Mouse (Mus musculus) forebrain, embryonic 15.5 days (tissue): ENCODE data around the gene Cmss1. TPM values are rescaled to one million over a fixed set of nuclear protein-coding genes. Genes with fewer than 3 reads are reported as not detected.

ENCODE experiments used
- ATAC-seq: fragments of 200-750 bp; cut with Nextera tagmentation; replicated peaks from 2 replicates; pipeline ENCODE4 v1.8.0; 2017; ENCODE audit warnings: mild to moderate bottlenecking, moderate TSS enrichment, moderate library complexity
- H3K27ac ChIP-seq: fragments of 300-500 bp; sonication (generic); replicated peaks from 2 replicates; pipeline ENCODE4 v1.5.1; 2015; ENCODE audit warnings: mild to moderate bottlenecking, inconsistent platforms
- H3K27me3 ChIP-seq: fragments of 300-500 bp; sonication (generic); 2 replicates; pipeline ENCODE4 v1.6.1; 2015; ENCODE audit warnings: inconsistent platforms
- H3K36me3 ChIP-seq: fragments of 300-500 bp; sonication (generic); 2 replicates; pipeline ENCODE4 v1.6.1; 2015; ENCODE audit warnings: mild to moderate bottlenecking, inconsistent platforms
- H3K4me1 ChIP-seq: fragments of 300-500 bp; sonication (generic); 2 replicates; pipeline ENCODE4 v1.6.1; 2015; ENCODE audit warnings: inconsistent platforms
- H3K4me2 ChIP-seq: fragments of 300-500 bp; sonication (generic); replicated peaks from 2 replicates; pipeline ENCODE4 v1.6.1; 2015; ENCODE audit warnings: mild to moderate bottlenecking, inconsistent platforms
- H3K4me3 ChIP-seq: fragments of 300-500 bp; sonication (generic); 2 replicates; pipeline ENCODE4 v1.5.1; 2015; ENCODE audit warnings: mild to moderate bottlenecking, inconsistent platforms
- H3K9ac ChIP-seq: fragments of 300-500 bp; sonication (generic); replicated peaks from 2 replicates; pipeline ENCODE4 v1.6.1; 2015; ENCODE audit warnings: mild to moderate bottlenecking, inconsistent platforms
- H3K9me3 ChIP-seq: fragments of 300-500 bp; sonication (generic); 2 replicates; pipeline ENCODE4 v1.6.1; 2016; ENCODE audit warnings: inconsistent platforms
- WGBS: fragments of 180-500 bp; shearing (Covaris S2); methylation state at CpG from one replicate; pipeline ENCODE4 v1.1.7; 2015; ENCODE audit warnings: mixed read lengths; 5-methylcytosine and 5-hydroxymethylcytosine counted together
- polyA plus RNA-seq: library from polyadenylated mRNA; unstranded; fragments of >200 nt; fragmentation: Nextera tagmentation; extraction: Ambion mirVana; gene quantifications from 2 replicates; pipeline ENCODE4 v1.2.1, GENCODE M21; 2015

Cmss1 gene
- polyA plus RNA-seq, 1 experiment from 2014 or later, result 41.8 TPM

- Histone ChIP-seq H3K36me3 (no peaks in the 10 kb centered on the region), H3K4me1 (no peaks in the 10 kb centered on the region), H3K4me3 (no peak overlapping the region), H3K27ac (no peak overlapping the region), H3K9me3 (no peaks in the 10 kb centered on the region), H3K9ac (no peak overlapping the region), H3K4me2 (no peak overlapping the region), H3K27me3 (no peaks in the 10 kb centered on the region)
- ATAC-seq, result no peak
- WGBS, result 81% methylated on average over 15 of the region's 15 CpGs
These were observed 217.0 kb downstream of the Cmss1 start for GRCm38 (mm10) chr16:57389566-57390251.

- H3K4me3 ChIP-seq, result no peak overlapping the region
- H3K4me1 ChIP-seq, result no peaks in the 10 kb centered on the region
- no peak overlapping the region for H3K27ac ChIP-seq
- no peaks in the 10 kb centered on the region for H3K9me3 ChIP-seq
- no peaks in the 10 kb centered on the region for H3K27me3 ChIP-seq
- no peak overlapping the region for H3K9ac ChIP-seq
- H3K36me3 ChIP-seq, result no peaks in the 10 kb centered on the region
- ATAC-seq, result no peak
- H3K4me2 ChIP-seq, result no peak overlapping the region
- 97% methylated on average over 2 of the region's 2 CpGs for WGBS
These were observed 222.4 kb downstream of the Cmss1 start for GRCm38 (mm10) chr16:57384274-57384673.

- H3K4me2 ChIP-seq, result no peak overlapping the region
- H3K36me3 ChIP-seq, result no peaks in the 10 kb centered on the region
- H3K27me3 ChIP-seq, result no peaks in the 10 kb centered on the region
- 77% methylated on average over 8 of the region's 8 CpGs for WGBS
- H3K4me1 ChIP-seq, result no peaks in the 10 kb centered on the region
- H3K27ac ChIP-seq, result no peak overlapping the region
- H3K9ac ChIP-seq, result no peak overlapping the region
- ATAC-seq, result no peak
- H3K9me3 ChIP-seq, result no peaks in the 10 kb centered on the region
- no peak overlapping the region for H3K4me3 ChIP-seq
These were observed 223.2 kb downstream of the Cmss1 start for GRCm38 (mm10) chr16:57383266-57383971.

GRCm38 (mm10) chr16:57378631-57379330 lies 227.9 kb downstream of the Cmss1 start:
- Histone ChIP-seq H3K36me3 (no peaks in the 10 kb centered on the region), H3K27ac (no peak overlapping the region), H3K4me2 (no peak overlapping the region), H3K9me3 (no peaks in the 10 kb centered on the region), H3K4me3 (no peak overlapping the region), H3K9ac (no peak overlapping the region), H3K4me1 (no peaks in the 10 kb centered on the region), H3K27me3 (no peaks in the 10 kb centered on the region)
- ATAC-seq, result no peak
- 89% methylated on average over 9 of the region's 9 CpGs for WGBS

- Histone ChIP-seq H3K4me3 (no peak overlapping the region), H3K9ac (no peak overlapping the region), H3K4me1 (no peaks in the 10 kb centered on the region), H3K4me2 (no peak overlapping the region), H3K9me3 (no peaks in the 10 kb centered on the region), H3K27ac (no peak overlapping the region), H3K36me3 (no peaks in the 10 kb centered on the region), H3K27me3 (no peaks in the 10 kb centered on the region)
- ATAC-seq, result no peak
- 84% methylated on average over 7 of the region's 7 CpGs for WGBS
These were observed 231.3 kb downstream of the Cmss1 start for GRCm38 (mm10) chr16:57375248-57375837.

GRCm38 (mm10) chr16:57372156-57372555 lies 234.5 kb downstream of the Cmss1 start:
- no peak overlapping the region for H3K27ac ChIP-seq

GRCm38 (mm10) chr16:57369846-57370496 lies 236.7 kb downstream of the Cmss1 start:
- no peaks in the 10 kb centered on the region for H3K36me3 ChIP-seq
- no peak overlapping the region for H3K4me3 ChIP-seq
- H3K27ac ChIP-seq, result no peak overlapping the region
- 89% methylated on average over 8 of the region's 8 CpGs for WGBS
- no peaks in the 10 kb centered on the region for H3K4me1 ChIP-seq
- ATAC-seq, result no peak
- H3K9ac ChIP-seq, result no peak overlapping the region
- H3K9me3 ChIP-seq, result no peaks in the 10 kb centered on the region
- no peaks in the 10 kb centered on the region for H3K27me3 ChIP-seq
- H3K4me2 ChIP-seq, result no peak overlapping the region

More at GRCm38 (mm10) chr16:57372156-57372555, 234.5 kb downstream of the Cmss1 start:
- no peak overlapping the region for H3K9ac ChIP-seq
- H3K4me3 ChIP-seq, result no peak overlapping the region
- no peak overlapping the region for H3K4me2 ChIP-seq
- no peaks in the 10 kb centered on the region for H3K36me3 ChIP-seq
- H3K4me1 ChIP-seq, result no peaks in the 10 kb centered on the region
- H3K9me3 ChIP-seq, result no peaks in the 10 kb centered on the region
- no peaks in the 10 kb centered on the region for H3K27me3 ChIP-seq
- 94% methylated on average over 3 of the region's 3 CpGs for WGBS
- no peak for ATAC-seq

GRCm38 (mm10) chr16:57366941-57367694 lies 239.5 kb downstream of the Cmss1 start:
- no peaks in the 10 kb centered on the region for H3K36me3 ChIP-seq
- H3K4me2 ChIP-seq, result no peak overlapping the region
- H3K9me3 ChIP-seq, result no peaks in the 10 kb centered on the region
- 83% methylated on average over 18 of the region's 18 CpGs for WGBS
- no peak overlapping the region for H3K9ac ChIP-seq
- 0 out of 2 replicates have a peak, but pooled peaks cover 5% of the 10 kb centered on the region for H3K4me1 ChIP-seq
- H3K27me3 ChIP-seq, result no peaks in the 10 kb centered on the region
- H3K27ac ChIP-seq, result no peak overlapping the region
- no peak for ATAC-seq
- H3K4me3 ChIP-seq, result no peak overlapping the region

GRCm38 (mm10) chr16:57366141-57366540 lies 240.5 kb downstream of the Cmss1 start:
- Histone ChIP-seq H3K4me1 (0 out of 2 replicates have a peak, but pooled peaks cover 5% of the 10 kb centered on the region), H3K27ac (no peak overlapping the region), H3K4me3 (no peak overlapping the region), H3K36me3 (no peaks in the 10 kb centered on the region), H3K27me3 (no peaks in the 10 kb centered on the region), H3K4me2 (no peak overlapping the region), H3K9ac (no peak overlapping the region), H3K9me3 (no peaks in the 10 kb centered on the region)
- ATAC-seq, result no peak
- 78% methylated on average over 6 of the region's 6 CpGs for WGBS

- H3K9ac ChIP-seq, result no peak overlapping the region
These were observed 242.2 kb downstream of the Cmss1 start for GRCm38 (mm10) chr16:57364498-57364897.

More at GRCm38 (mm10) chr16:57364498-57364897, 242.2 kb downstream of the Cmss1 start:
- Histone ChIP-seq H3K4me3 (no peak overlapping the region), H3K4me2 (no peak overlapping the region), H3K36me3 (no peaks in the 10 kb centered on the region), H3K9me3 (no peaks in the 10 kb centered on the region), H3K27me3 (no peaks in the 10 kb centered on the region), H3K27ac (no peak overlapping the region), H3K4me1 (0 out of 2 replicates have a peak, but pooled peaks cover 5% of the 10 kb centered on the region)
- ATAC-seq, result no peak
- 91% methylated on average over 7 of the region's 7 CpGs for WGBS
